Mouse (Mus musculus): ENCODE measurements around the gene Coil.
A peak's percentile ranks its signal among the peaks of the same experiment; 100 is the strongest.

The Coil gene

DNA sequence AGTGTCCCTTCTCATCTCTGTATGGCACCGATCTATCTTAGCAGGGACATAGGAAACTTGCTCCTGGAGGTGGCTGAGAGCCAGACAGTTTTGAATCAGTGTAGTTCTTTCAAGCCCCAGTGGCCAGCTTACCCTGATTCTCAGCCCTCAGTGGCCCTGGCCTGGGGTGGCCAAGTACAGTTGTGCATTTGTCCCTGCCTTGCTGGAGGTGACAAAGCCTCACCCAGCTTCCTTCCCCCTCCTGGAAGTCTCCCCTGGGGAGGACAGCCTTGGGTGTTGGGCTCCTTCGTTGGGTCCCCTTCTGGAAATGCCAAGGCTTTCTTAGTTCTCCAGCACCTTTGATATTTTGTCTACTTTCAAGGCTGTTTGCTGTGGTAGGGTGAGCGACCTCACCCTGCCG is 33.7 kb downstream of the Coil start:
- no peak for DNase-seq (ENCODE audit: low spot score in 2 of 2)

GRCm38 (mm10) chr11:89005473-89005872 is 35.4 kb downstream of the Coil start:
- DNase-seq (ENCODE audit: low spot score in 2 of 2) = no peak

DNA sequence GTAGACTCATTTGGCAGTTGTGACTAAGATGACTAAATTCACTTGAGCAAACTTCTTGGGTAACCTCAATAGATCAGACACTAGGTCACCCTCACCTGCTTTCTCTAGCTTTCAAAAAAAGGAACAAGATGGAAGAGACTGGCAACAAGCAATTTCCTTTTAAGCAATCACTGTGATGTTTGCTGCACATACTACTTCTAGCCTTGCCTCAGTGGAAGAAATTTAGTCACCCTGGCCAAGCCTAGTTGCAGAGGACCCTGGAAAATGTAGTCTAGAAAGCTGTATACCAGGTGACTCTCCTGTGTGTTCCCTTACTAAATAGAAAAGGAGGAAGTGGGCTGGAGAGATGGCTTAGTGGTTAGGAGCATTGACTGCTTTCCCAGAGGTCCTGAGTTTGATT is 36.4 kb downstream of the Coil start:
- DNase-seq (ENCODE audit: low spot score in 2 of 2) = no peak

DNA sequence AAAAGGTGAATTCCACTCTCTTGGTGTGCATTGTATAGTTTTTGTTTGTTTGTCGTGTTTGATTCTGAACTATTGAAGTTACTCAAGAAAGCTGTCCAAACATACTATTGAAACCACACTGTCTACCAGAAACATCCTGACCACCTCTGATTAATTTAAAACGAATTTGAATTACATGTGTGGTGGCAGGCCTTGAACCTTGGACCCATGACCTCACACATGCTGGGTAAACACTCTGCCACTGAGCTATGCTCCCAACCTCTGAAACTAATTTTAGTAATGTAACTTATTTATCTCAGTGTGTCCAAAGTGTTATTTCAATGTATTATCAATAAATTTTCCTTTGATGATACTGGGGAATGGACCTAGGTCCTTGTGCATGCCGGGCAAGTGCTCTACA is 37.5 kb downstream of the Coil start:
- DNase-seq (ENCODE audit: low spot score in 2 of 2) = no peak

GRCm38 (mm10) chr11:89009066-89009465 is 39.0 kb downstream of the Coil start:
- DNase-seq (ENCODE audit: low spot score in 2 of 2) = no peak

DNA sequence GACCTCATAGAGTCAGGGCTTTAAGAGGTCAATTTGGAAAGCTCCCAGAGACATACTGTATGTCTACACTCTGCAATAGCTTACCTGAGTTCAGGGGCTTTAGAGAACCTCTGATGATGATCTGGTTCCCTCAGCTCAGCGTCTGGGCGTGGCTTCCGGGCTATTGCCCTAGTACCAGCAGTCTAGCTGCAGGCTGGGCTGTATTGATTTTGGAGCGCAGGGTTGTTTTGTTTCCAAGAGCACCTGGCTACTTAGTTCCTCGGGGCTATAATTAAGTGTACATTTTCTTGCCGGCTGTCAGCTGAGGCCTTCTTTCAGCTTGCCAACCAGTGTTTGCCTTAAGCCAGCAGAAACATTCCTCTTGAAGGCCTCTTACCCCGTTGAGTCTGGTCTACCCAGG is 39.4 kb downstream of the Coil start:
- no peak for DNase-seq (ENCODE audit: low spot score in 2 of 2)

DNA sequence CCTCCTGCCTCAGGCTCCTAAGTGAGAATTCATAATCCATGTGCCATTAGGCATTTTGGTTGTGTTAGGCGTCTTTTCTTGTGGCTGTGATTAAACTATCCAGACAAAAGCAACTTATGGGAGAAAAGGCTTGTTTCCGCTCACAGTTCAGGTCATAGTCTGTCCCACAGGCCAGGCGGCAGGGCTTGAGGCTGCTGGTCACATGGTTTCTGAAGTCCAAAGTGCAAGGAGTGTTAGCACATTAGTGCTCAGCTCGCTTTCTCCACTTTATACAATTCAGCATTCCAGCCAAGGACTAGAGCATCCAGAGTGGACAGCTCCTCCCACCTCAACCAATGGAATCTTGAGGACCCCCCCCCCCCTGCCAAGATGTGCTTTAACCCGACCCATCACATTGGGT is 42.2 kb downstream of the Coil start:
- DNase-seq (ENCODE audit: low spot score in 2 of 2) = no peak

GRCm38 (mm10) chr11:89017514-89018182 is 47.6 kb downstream of the Coil start:
- no peak for DNase-seq (ENCODE audit: low spot score in 2 of 2)

DNA sequence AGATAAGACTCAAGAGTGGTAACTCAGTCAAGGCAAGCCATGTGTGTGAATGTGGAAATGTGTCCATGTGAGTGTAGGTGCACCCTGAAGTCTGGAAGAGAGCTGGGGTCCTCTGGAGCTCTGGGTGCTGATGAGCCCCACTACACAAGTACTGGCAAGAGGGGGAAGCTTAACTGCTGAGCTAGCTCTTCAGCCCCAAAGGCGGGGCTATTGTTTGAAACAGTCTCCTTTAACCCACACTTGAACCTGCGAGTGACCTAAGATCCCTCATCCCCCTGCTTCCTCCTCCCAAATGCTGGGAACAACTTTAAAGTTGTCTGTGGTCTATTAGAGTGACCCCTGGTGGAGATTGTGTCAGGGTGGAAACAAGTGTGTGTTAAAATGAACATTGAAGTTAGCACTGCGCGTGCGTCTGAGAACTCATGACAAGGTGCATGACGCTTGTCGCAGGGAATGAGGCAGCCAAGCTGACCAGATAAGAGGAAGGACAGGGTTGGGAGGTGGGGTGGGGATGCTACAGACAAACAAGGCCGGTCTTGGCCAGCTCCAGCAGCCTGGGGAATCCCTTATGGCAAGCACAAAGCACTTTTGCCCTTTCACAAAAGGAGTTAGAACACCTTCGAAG is 50.7 kb downstream of the Coil start:
- no peak for DNase-seq (ENCODE audit: low spot score in 2 of 2)

GRCm38 (mm10) chr11:89021687-89022086 is 51.6 kb downstream of the Coil start:
- no peak for DNase-seq (ENCODE audit: low spot score in 2 of 2)

DNA sequence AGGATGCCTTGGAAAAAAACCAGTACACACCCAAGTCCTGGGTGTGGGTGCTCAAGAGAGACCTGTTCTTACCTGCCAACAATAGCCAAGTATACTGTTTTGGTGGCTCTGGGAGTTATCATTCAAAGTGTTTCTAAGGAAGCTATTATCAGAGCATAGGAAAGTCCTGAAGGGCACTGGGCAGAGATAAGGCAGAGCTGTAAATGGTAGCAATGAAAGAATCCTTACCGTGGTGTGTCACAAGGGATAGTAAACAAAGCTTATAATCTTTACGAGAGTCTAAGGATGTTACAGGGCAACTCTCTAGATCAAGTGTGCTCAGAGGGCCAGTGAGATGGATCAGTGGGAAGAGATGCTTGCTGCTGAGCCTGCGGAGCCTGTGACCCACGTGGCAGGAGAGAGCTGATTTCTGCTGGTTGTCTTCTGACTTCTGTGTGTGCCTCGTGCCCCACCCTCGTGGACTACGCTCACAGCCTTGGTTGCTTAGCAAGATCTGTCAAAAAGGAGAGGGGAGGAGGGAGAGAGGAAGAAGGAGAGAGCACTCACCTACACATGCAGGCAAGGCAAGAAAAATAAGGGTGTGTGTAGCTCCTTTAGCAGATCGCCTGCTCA is 52.2 kb downstream of the Coil start:
- no peak for DNase-seq (ENCODE audit: low spot score in 2 of 2)

DNA sequence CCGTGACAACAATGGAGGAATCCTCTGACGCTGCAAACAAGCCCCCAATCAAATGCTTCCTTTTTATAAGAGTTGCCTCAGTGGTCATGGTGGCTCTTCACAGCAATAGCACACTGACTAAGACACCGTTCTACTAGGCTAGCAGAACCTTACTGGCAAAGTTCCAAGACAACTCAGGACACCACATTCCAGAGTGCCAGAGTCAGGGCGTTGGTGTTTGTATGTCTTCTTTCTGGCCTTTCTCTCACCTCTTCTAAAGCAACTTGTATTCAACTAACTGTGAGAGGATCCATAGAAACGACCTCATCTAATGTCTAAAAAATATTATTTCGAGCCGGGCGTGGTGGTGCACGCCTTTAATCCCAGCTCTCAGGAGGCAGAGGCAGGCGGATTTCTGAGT is 53.4 kb downstream of the Coil start:
- DNase-seq (ENCODE audit: low spot score in 2 of 2) = no peak

DNA sequence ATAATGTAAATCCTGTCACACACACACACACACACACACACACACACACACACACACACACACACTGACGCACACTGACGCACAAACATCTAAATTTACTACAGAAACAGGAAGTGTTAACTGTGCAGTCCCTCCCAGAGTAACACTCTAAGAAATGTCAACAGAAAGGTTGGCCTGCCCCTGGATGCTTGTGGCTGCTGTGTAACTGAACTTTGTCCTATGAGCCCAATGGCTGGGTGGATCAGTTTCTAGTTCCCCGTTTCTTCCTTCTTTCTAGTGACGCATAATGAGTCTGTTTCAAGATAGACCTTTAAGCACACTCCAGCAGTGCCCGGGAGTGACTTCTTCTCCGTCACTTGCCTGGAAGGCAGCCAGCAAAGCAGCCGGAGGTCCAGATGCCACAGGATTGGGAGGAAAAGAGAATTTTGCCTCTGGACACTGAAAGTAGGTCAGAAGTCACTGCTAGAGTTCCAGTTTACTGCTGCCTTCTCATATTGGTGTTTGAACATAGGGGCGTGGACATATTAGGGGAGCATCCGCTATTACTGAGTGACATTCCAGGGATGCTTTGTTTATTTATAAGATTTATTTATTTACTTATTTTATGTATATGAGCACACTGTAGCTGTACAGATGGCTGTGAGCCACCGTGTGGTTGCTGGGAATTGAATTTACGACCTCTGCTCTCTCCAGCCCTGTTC is 54.3 kb downstream of the Coil start:
- DNase-seq (ENCODE audit: low spot score in 2 of 2) = no peak

GRCm38 (mm10) chr11:89025603-89026002 is 55.6 kb downstream of the Coil start:
- no peak for DNase-seq (ENCODE audit: low spot score in 2 of 2)

GRCm38 (mm10) chr11:89026117-89026516 is 56.1 kb downstream of the Coil start:
- no peak for DNase-seq (ENCODE audit: low spot score in 2 of 2)

DNA sequence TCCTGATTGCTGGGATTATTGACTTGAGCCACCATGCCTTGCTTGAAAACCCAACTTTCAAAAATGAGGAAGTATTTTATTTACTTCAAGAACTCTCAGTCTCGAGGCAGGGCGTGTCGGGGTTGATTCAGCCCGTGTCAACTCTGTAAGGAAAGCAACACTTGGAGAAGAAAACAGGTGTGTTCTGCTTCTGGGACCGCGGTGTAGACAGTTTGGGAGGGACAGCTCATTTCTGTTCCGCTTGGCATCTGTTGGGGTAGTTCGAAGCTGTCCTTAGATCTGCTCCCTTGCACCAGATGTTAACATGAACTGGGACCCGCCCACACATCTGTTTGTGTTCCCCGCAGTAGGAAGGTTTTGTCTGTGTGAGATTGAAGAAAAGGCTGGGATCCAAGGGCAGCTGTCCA is 57.9 kb downstream of the Coil start:
- DNase-seq (ENCODE audit: low spot score in 2 of 2) = no peak

- DNase-seq (ENCODE audit: low spot score in 2 of 2) = no peak
Observed at GRCm38 (mm10) chr11:89028871-89029405, 58.9 kb downstream of the Coil start.

DNA sequence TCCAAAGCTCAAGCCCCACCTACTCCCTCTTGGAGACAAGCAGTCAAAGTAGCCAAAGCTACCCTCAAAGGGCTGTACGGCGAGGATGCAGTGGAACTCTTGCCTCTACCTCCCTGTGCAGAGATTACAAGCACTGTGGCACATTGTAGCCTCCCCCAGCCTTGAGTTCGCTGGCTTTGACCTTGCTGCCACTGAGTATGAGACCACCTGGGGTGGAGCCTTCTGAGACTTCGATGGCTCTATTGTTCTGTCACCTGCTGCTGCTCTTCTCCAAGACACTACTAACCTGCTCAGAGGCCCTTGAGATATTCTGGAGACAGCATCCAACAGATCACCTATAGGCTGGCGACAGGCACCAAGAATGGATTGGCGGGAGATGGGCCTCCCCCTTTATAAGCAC is 60.5 kb downstream of the Coil start:
- DNase-seq (ENCODE audit: low spot score in 2 of 2) = no peak

DNA sequence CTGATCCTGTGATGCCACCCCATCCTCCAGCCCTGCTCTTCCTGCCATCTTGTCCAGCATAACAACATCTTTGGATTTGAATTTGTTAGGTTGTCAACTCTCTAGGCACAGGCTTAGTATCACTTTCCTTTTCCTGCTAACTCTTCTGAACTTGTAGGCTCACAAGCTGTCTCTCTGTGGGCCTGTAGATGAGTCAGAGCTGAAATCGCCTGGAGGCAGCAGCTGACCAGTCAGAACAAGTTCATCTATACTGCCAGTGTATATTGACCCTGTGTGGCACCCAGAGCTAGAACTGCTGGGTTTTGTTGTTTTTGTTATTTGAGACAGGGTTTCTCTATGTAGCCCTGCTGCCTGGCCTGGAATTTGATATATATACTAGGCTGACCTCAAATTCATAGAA is 61.1 kb downstream of the Coil start:
- no peak for DNase-seq (ENCODE audit: low spot score in 2 of 2)

- DNase-seq (ENCODE audit: low spot score in 2 of 2) = no peak
Observed at GRCm38 (mm10) chr11:89034592-89034991, 64.5 kb downstream of the Coil start.

- no peak for DNase-seq (ENCODE audit: low spot score in 2 of 2)
Observed at GRCm38 (mm10) chr11:89035552-89035951, 65.5 kb downstream of the Coil start.

- DNase-seq (ENCODE audit: low spot score in 2 of 2) = no peak
Observed at GRCm38 (mm10) chr11:89038496-89038895, 68.4 kb downstream of the Coil start.

GRCm38 (mm10) chr11:89039325-89039724 is 69.3 kb downstream of the Coil start:
- peak; percentile 37 to 48 for DNase-seq (ENCODE audit: low spot score in 2 of 2)
